Mouse (Mus musculus) macrophage (primary cell): ENCODE data around the gene Mrgpra2a. TPM values are rescaled to one million over a fixed set of nuclear protein-coding genes. Genes with fewer than 3 reads are reported as not detected.
"Not testable (repeated sequence)": the region's sequence is repeated elsewhere in the genome, so short reads cannot be mapped to it uniquely, and the experiment has no call there.

Experiments
- H3K27ac ChIP-seq: fragments of 350-480 bp; formaldehyde crosslinking; 2 replicates; pipeline ENCODE4 v1.9.0; 2021
- H3K36me3 ChIP-seq: fragments of 350-480 bp; formaldehyde crosslinking; 2 replicates; pipeline ENCODE4 v1.9.0; 2021; ENCODE audit errors: inconsistent target
- H3K4me3 ChIP-seq: fragments of 350-480 bp; formaldehyde crosslinking; 2 replicates; pipeline ENCODE4 v1.9.0; 2021; ENCODE audit errors: inconsistent target
- H3K79me2 ChIP-seq: fragments of 350-480 bp; formaldehyde crosslinking; 2 replicates; pipeline ENCODE4 v1.9.0; 2021; ENCODE audit errors: inconsistent target
- WGBS: methylation state at CpG from one replicate; pipeline ENCODE4 v1.1.7; 2026; ENCODE audit warnings: inconsistent platforms; ENCODE audit not compliant: missing documents; 5-methylcytosine and 5-hydroxymethylcytosine counted together
- polyA plus RNA-seq: library from polyadenylated mRNA; stranded (reverse); fragments of 250-400 nt; gene quantifications from 3 replicates; pipeline ENCODE4 v1.2.4, GENCODE M21; 2018; ENCODE audit warnings: inconsistent platforms
- total RNA-seq, 78 experiments: library from RNA; depleted of rRNA; stranded (reverse); fragments of 250-400 nt; gene quantifications; 1 replicate in 9 of 78; 2 replicates in 24 of 78; 3 replicates in 43 of 78; 4 replicates in 2 of 78; pipeline ENCODE4 v1.2.4; 2018; ENCODE audit warnings: inconsistent platforms in 56 of 78

Mrgpra2a gene
- total RNA-seq (2018; cell fraction: chromatin; rRNA removed) = not detected
- total RNA-seq (2018; cell fraction: cytosol; rRNA removed) = under 1 TPM in 2 of 26 experiments, not detected in 24; 0.12 to 0.17 TPM
- total RNA-seq (2018; cell fraction: nucleus; rRNA removed) = not detected
- polyA plus RNA-seq = not detected in 3 replicates

GRCm38 (mm10) chr7:47452015-47452414 lies at the start of gene Mrgpra2a:
Gene Mrgpra2a (minus strand): TSS chr7:47452139.
- H3K4me3 ChIP-seq, H3K27ac ChIP-seq, H3K36me3 ChIP-seq, H3K79me2 ChIP-seq: not testable (repeated sequence)
- WGBS = no CpG with 5 or more reads among the region's 1 CpGs

GRCm38 (mm10) chr7:47491266-47491665 lies 39.3 kb upstream of the Mrgpra2a start:
- H3K4me3 ChIP-seq, H3K27ac ChIP-seq, H3K36me3 ChIP-seq, H3K79me2 ChIP-seq: not testable (repeated sequence)

- H3K79me2 ChIP-seq, H3K36me3 ChIP-seq, H3K27ac ChIP-seq, H3K4me3 ChIP-seq: not testable (repeated sequence)
- WGBS = no CpG with 5 or more reads among the region's 1 CpGs
These were observed 37.5 kb upstream of the Mrgpra2a start for GRCm38 (mm10) chr7:47489438-47489837.

- H3K79me2 ChIP-seq, H3K4me3 ChIP-seq, H3K36me3 ChIP-seq, H3K27ac ChIP-seq: not testable (repeated sequence)
These were observed 31.2 kb upstream of the Mrgpra2a start for GRCm38 (mm10) chr7:47483181-47483580.

GRCm38 (mm10) chr7:47473904-47474303 lies 22.0 kb upstream of the Mrgpra2a start:
- WGBS = 29% methylated on average over 1 of the region's 3 CpGs
- not testable (repeated sequence) for H3K79me2 ChIP-seq, H3K36me3 ChIP-seq, H3K27ac ChIP-seq, H3K4me3 ChIP-seq

- not testable (repeated sequence) for H3K27ac ChIP-seq, H3K79me2 ChIP-seq, H3K4me3 ChIP-seq, H3K36me3 ChIP-seq
These were observed 13.5 kb upstream of the Mrgpra2a start for GRCm38 (mm10) chr7:47465278-47465981.

GRCm38 (mm10) chr7:47445729-47446128 lies 6.2 kb downstream of the Mrgpra2a start:
- not testable (repeated sequence) for H3K36me3 ChIP-seq, H3K4me3 ChIP-seq, H3K79me2 ChIP-seq, H3K27ac ChIP-seq

GRCm38 (mm10) chr7:47436463-47436862 lies 15.5 kb downstream of the Mrgpra2a start:
- WGBS = 0% methylated on average over 1 of the region's 2 CpGs
- not testable (repeated sequence) for H3K4me3 ChIP-seq, H3K36me3 ChIP-seq, H3K79me2 ChIP-seq, H3K27ac ChIP-seq

GRCm38 (mm10) chr7:47427815-47428508 lies 24.0 kb downstream of the Mrgpra2a start:
- not testable (repeated sequence) for H3K27ac ChIP-seq

GRCm38 (mm10) chr7:47410602-47411001 lies 41.3 kb downstream of the Mrgpra2a start:
- no peak overlapping the region for H3K4me3 ChIP-seq
- H3K27ac ChIP-seq = no peak overlapping the region
- H3K36me3 ChIP-seq = no peaks in the 10 kb centered on the region
- no peaks in the 10 kb centered on the region for H3K79me2 ChIP-seq
- WGBS = 31% methylated on average over 2 of the region's 2 CpGs

More at GRCm38 (mm10) chr7:47427815-47428508, 24.0 kb downstream of the Mrgpra2a start:
- not testable (repeated sequence) for H3K36me3 ChIP-seq, H3K79me2 ChIP-seq, H3K4me3 ChIP-seq

GRCm38 (mm10) chr7:47409545-47409944 lies 42.4 kb downstream of the Mrgpra2a start:
- Histone ChIP-seq H3K27ac (no peak overlapping the region), H3K36me3 (no peaks in the 10 kb centered on the region), H3K4me3 (no peak overlapping the region), H3K79me2 (no peaks in the 10 kb centered on the region)
- WGBS = 20% methylated on average over 1 of the region's 1 CpGs

- Histone ChIP-seq H3K79me2 (no peaks in the 10 kb centered on the region), H3K27ac (no peak overlapping the region), H3K4me3 (no peak overlapping the region), H3K36me3 (no peaks in the 10 kb centered on the region)
These were observed 50.8 kb downstream of the Mrgpra2a start for GRCm38 (mm10) chr7:47401125-47401524.

Other genes with a start within 250 kb of the Mrgpra2a start
- gene Mrgpra6, start 247.2 kb downstream of the Mrgpra2a start, polyA plus RNA-seq = not detected in 3 replicates
- not detected in 3 replicates for gene Mrgpra9, start 199.3 kb downstream of the Mrgpra2a start, polyA plus RNA-seq
- not detected in 3 replicates for gene Mrgpra1, start 97.9 kb downstream of the Mrgpra2a start, polyA plus RNA-seq
- 0.60 TPM in 1 of 3 replicates, not detected in the others for gene Mrgpra2b, start 76.7 kb upstream of the Mrgpra2a start, polyA plus RNA-seq
- gene Mrgpra3, start 149.2 kb upstream of the Mrgpra2a start, polyA plus RNA-seq = not detected in 3 replicates